Mouse (Mus musculus) intestine, postnatal 0 days (tissue): ENCODE data around the gene Lgals12. TPM values are rescaled to one million over a fixed set of nuclear protein-coding genes. Genes with fewer than 3 reads are reported as not detected.

Experiments
- ATAC-seq: fragments of 200-750 bp; cut with Nextera tagmentation; 2 replicates; pipeline ENCODE4 v1.8.0; 2017; ENCODE audit warnings: mild to moderate bottlenecking, moderate TSS enrichment, moderate library complexity
- H3K27ac ChIP-seq: fragments of 300-500 bp; sonication (generic); 2 replicates; pipeline ENCODE4 v1.5.1; 2014; ENCODE audit warnings: mild to moderate bottlenecking, low read depth, low read length, moderate library complexity
- H3K27me3 ChIP-seq: fragments of 300-500 bp; sonication (generic); replicated peaks from 2 replicates; pipeline ENCODE4 v1.6.1; 2014; ENCODE audit warnings: low read length, mixed read lengths; ENCODE audit not compliant: control insufficient read depth, insufficient read depth
- H3K36me3 ChIP-seq: fragments of 300-500 bp; sonication (generic); 2 replicates; pipeline ENCODE4 v1.6.1; 2014; ENCODE audit warnings: mild to moderate bottlenecking, moderate library complexity; ENCODE audit not compliant: control insufficient read depth, insufficient read depth
- H3K4me1 ChIP-seq: fragments of 300-500 bp; sonication (generic); replicated peaks from 2 replicates; pipeline ENCODE4 v1.6.1; 2014; ENCODE audit warnings: antibody characterized with exemption, low read length, mixed read lengths; ENCODE audit not compliant: control insufficient read depth, insufficient read depth
- H3K4me2 ChIP-seq: fragments of 300-500 bp; sonication (generic); replicated peaks from 2 replicates; pipeline ENCODE4 v1.6.1; 2014; ENCODE audit warnings: low read depth, mild to moderate bottlenecking, moderate library complexity
- H3K4me3 ChIP-seq: fragments of 300-500 bp; sonication (generic); 2 replicates; pipeline ENCODE4 v1.5.1; 2014; ENCODE audit warnings: low read depth, low read length
- H3K9ac ChIP-seq: fragments of 300-500 bp; sonication (generic); 2 replicates; pipeline ENCODE4 v1.6.1; 2014; ENCODE audit warnings: mild to moderate bottlenecking, low read depth, low read length
- H3K9me3 ChIP-seq: fragments of 300-500 bp; sonication (generic); 2 replicates; pipeline ENCODE4 v1.6.1; 2016; ENCODE audit warnings: mixed run types; ENCODE audit not compliant: control insufficient read depth
- CTCF ChIP-seq: sonication (generic); IDR thresholded peaks from 2 replicates; pipeline ENCODE4 v1.5.1; 2016; ENCODE audit warnings: low read depth, mild to moderate bottlenecking, control low read depth, antibody characterized with exemption, moderate library complexity
- WGBS: fragments of 180-500 bp; shearing (Covaris S2); extraction: QIAGEN DNeasy Blood & Tissue Kit; methylation state at CpG from one replicate; pipeline ENCODE4 v1.1.7; 2014; 5-methylcytosine and 5-hydroxymethylcytosine counted together
- polyA plus RNA-seq: library from polyadenylated mRNA; unstranded; fragments of >200 nt; fragmentation: Nextera tagmentation; extraction: Ambion mirVana; gene quantifications from 2 replicates; pipeline ENCODE4 v1.2.1, GENCODE M21; 2015

Gene Lgals12
- polyA plus RNA-seq, 1 experiment from 2014 or later, result 0.38 TPM

- Histone ChIP-seq H3K27me3 (no peaks in the 10 kb centered on the region), H3K4me1 (no peaks in the 10 kb centered on the region), H3K9ac (no peak overlapping the region), H3K4me3 (no peak overlapping the region), H3K9me3 (no peaks in the 10 kb centered on the region), H3K4me2 (no peak overlapping the region), H3K27ac (no peak overlapping the region), H3K36me3 (no peaks in the 10 kb centered on the region)
- 78% methylated on average over 5 of the region's 5 CpGs for WGBS
- no peak for ATAC-seq
- no peak for TF ChIP-seq CTCF
These were observed 37.3 kb downstream of the Lgals12 start for GRCm38 (mm10) chr19:7569650-7570049.

- ATAC-seq, result no peak
- no peak overlapping the region for H3K4me3 ChIP-seq
- no peaks in the 10 kb centered on the region for H3K4me1 ChIP-seq
- no peak for TF ChIP-seq CTCF
- no peak overlapping the region for H3K27ac ChIP-seq
- H3K9ac ChIP-seq, result no peak overlapping the region
- H3K27me3 ChIP-seq, result no peaks in the 10 kb centered on the region
- WGBS, result 60% methylated on average over 3 of the region's 3 CpGs
- no peak overlapping the region for H3K4me2 ChIP-seq
- no peaks in the 10 kb centered on the region for H3K9me3 ChIP-seq
- no peaks in the 10 kb centered on the region for H3K36me3 ChIP-seq
These were observed 38.6 kb downstream of the Lgals12 start for GRCm38 (mm10) chr19:7568364-7568763.

DNA sequence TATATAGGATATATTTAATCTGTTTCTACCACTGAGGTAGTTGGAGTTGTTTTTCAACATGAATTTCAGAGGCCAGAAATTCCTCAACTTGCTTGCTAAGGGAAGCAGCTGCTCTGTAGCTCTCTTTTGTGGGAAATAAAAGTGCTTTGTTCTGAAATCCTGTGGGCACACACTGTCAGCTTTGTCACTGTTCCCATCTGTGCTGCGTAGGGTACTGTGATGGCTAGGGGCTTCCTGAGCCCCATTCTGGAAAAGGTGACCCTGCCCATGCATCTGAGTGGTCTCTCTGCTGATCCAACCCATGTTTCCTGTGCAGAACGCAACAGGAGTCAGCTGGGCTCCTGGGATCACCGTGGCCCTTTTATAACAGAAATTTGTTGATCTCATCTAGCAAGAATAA is 40.2 kb downstream of the Lgals12 start:
- TF ChIP-seq CTCF, result no peak
- 75% methylated on average over 3 of the region's 3 CpGs for WGBS
- Histone ChIP-seq H3K9me3 (no peaks in the 10 kb centered on the region), H3K4me3 (no peak overlapping the region), H3K9ac (no peak overlapping the region), H3K4me2 (no peak overlapping the region), H3K4me1 (no peaks in the 10 kb centered on the region), H3K27me3 (no peaks in the 10 kb centered on the region), H3K27ac (no peak overlapping the region), H3K36me3 (no peaks in the 10 kb centered on the region)
- ATAC-seq, result no peak

DNA sequence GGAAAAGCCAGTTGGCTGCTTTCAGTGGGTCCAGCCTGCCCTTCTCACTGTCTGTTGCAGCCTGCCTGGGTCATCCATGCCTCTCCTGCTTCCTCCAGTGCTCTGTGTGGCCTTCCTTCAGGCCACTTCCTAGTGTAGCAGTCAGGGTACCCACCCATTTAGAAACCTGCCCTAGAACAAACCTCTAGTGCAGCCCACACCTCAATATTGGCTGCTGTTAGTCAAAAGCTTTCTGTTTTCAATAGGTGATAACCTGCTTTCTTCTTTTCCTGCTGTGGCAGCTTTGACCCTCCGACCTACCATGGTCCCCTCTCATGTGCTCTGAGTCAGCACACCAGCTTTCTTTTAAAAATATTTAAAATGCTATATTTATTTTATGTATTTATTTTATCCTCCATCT is 42.5 kb downstream of the Lgals12 start:
- 84% methylated on average over 1 of the region's 1 CpGs for WGBS

DNA sequence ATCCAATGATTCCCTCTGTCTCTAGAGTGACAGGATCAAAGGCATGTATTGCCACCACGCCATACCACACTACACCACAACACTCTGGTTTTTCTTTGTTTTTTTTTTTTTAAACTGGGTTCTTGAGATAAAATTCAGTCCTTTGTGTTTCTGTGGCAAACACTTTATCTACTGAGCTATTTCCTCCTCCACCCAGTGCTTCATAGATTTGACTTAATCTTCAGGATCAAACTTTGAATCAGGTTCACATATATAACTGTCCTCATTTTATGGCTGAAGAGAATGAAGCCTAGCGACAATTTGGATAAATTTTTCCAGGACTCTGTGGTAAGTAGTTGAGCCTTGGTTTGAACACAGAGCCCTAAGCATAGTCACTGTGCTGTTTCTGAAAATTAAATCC is 43.3 kb downstream of the Lgals12 start:
- Histone ChIP-seq H3K4me3 (no peak overlapping the region), H3K9ac (no peak overlapping the region), H3K36me3 (no peaks in the 10 kb centered on the region), H3K27me3 (no peaks in the 10 kb centered on the region), H3K4me1 (no peaks in the 10 kb centered on the region), H3K27ac (no peak overlapping the region), H3K9me3 (no peaks in the 10 kb centered on the region), H3K4me2 (no peak overlapping the region)
- TF ChIP-seq CTCF, result no peak
- 67% methylated on average over 2 of the region's 2 CpGs for WGBS
- ATAC-seq, result no peak

More for the DNA sequence above, 42.5 kb downstream of the Lgals12 start:
- no peaks in the 10 kb centered on the region for H3K36me3 ChIP-seq
- no peaks in the 10 kb centered on the region for H3K27me3 ChIP-seq
- no peak overlapping the region for H3K4me2 ChIP-seq
- H3K9me3 ChIP-seq, result no peaks in the 10 kb centered on the region
- no peak overlapping the region for H3K27ac ChIP-seq
- ATAC-seq, result no peak
- TF ChIP-seq CTCF, result no peak
- H3K4me1 ChIP-seq, result no peaks in the 10 kb centered on the region
- no peak overlapping the region for H3K9ac ChIP-seq
- H3K4me3 ChIP-seq, result no peak overlapping the region

DNA sequence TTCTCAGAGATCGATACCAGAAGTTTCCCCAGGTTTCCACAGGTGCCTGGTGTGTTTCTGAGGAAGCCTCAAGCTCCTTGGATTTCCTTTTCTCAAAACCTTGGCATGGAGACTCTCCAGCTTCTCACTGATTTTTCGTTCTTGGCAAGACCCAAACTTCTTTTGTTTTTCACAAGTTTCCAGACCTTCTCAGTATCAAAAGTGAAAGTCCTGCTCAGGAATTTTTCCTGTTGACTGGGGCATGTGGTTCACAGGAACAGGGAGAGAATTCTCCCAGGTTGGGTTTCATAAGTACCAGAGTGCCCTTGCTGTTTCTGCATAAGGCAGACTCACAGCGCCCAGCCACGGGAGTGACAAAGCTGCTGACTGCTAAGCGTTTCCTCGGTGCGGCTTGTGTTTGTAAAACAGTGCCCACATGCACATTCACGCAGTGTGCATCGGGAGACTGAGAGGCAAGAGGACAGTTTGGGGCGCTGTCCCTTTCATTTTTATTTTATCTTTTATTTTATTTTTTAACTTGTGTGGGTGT is 44.3 kb downstream of the Lgals12 start:
- no peak for TF ChIP-seq CTCF
- Histone ChIP-seq H3K36me3 (no peaks in the 10 kb centered on the region), H3K4me1 (peaks cover 5% of the 10 kb centered on the region; the same call in 1 of the 2 replicates), H3K27ac (no peak overlapping the region), H3K4me2 (no peak overlapping the region), H3K27me3 (no peaks in the 10 kb centered on the region), H3K4me3 (no peak overlapping the region), H3K9me3 (no peaks in the 10 kb centered on the region), H3K9ac (no peak overlapping the region)
- ATAC-seq, result no peak
- WGBS, result 80% methylated on average over 10 of the region's 10 CpGs

DNA sequence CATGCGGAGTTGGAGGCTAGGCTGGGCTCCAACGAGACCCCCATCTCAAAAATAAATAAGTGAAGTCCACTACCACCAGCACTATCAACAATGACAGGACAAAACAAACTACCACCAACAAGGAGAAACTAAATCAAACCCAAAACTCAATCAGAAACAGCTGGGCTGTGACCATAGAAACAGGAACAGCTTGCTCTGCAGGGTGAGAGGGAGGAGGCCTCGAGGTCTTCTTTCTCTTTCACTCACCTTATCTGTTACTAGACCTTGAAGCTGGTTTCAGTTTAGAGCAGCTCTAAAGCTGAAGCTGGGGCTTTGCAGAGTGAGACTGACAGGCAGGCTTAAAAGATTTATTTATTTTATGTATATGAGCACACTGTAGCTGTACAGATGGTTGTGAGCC is 45.5 kb downstream of the Lgals12 start:
- no peak for TF ChIP-seq CTCF
- Histone ChIP-seq H3K36me3 (no peaks in the 10 kb centered on the region), H3K4me1 (peaks cover 5% of the 10 kb centered on the region; the same call in 1 of the 2 replicates), H3K27ac (no peak overlapping the region), H3K4me3 (no peak overlapping the region), H3K9ac (no peak overlapping the region), H3K4me2 (no peak overlapping the region), H3K9me3 (no peaks in the 10 kb centered on the region), H3K27me3 (no peaks in the 10 kb centered on the region)
- ATAC-seq, result no peak
- WGBS, result 65% methylated on average over 3 of the region's 3 CpGs
